Mouse (Mus musculus) v-Abl transformed pro-B cells (cell line): Measurements from ENCODE around the gene Ezr.

Experiments used
- in situ Hi-C, 2 experiments: fragments of 400-800 bp; cut with MboI; formaldehyde crosslinking; loops; one replicate each; pipeline ENCODE4 v1.15.1; 2025; ENCODE audit not compliant: unreplicated experiment in 2 of 2

The Ezr gene

GRCm38 (mm10) chr17:6794160-6794751 is 11.7 kb upstream of the Ezr start:
- in situ Hi-C loops = no loop called here

GRCm38 (mm10) chr17:6789581-6790118 is 7.1 kb upstream of the Ezr start:
- in situ Hi-C loops = loop anchor here in 1 of 2 experiments (5.0 kb wide), 1 partner anchor 33 kb away; no protein-coding TSS in a partner anchor

DNA sequence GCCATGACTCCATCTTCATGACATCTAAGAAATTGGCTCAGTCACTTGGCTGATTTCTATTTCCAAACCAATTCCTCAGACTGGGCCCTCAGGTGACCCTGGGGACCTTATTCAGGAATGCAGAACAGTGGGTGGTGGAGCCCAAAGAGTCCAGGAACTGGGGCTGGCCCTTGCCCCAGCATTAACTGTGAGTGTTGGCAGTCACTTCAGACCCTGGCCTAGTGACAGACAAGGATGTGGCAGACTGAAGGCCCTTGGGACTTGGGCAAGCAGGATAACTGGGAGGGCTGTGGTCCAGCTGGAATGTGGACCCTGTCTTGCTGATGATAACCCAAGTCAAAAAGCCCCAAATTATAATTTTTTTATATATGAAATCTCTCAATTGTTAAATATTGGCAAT is 6.5 kb upstream of the Ezr start:
- in situ Hi-C loops = loop anchor here in 1 of 2 experiments (5.0 kb wide), 1 partner anchor 33 kb away; no protein-coding TSS in a partner anchor

GRCm38 (mm10) chr17:6787241-6787640 is 4.7 kb upstream of the Ezr start:
- in situ Hi-C loops = loop anchor here in 1 of 2 experiments (5.0 kb wide), 1 partner anchor 35 kb away; no protein-coding TSS in a partner anchor

DNA sequence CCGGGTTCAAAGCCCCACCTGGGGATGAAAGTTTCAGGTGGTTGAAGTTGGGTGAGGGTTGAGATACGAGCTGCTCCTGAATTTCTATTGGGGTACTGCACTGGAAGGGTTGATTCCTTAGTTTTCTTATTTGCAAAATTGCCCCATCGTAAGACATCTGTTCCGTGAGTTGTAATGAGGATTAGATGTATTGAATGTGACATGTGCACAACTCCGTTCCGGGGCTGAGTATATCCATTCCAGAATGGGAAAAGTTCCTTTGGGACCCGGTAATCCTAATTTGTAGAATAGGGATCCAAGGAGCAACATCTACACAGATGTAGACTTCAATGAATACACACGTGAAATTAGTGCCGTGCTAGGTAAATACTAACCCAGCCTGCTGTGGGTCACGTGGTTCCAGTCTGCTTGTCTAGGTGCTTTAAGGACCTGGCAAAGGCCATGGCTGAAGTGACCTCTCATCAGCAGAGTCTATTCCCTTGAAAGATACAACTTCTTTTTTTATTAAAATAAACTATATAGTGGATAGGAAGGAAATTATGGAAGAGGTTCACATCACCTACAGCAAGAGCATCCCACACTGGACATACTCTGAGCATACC is 1.3 kb upstream of the Ezr start:
- in situ Hi-C loops = loop anchor here in 1 of 2 experiments (5.0 kb wide), 1 partner anchor 43 kb away; no protein-coding TSS in a partner anchor

GRCm38 (mm10) chr17:6783006-6783661 is 550 bp upstream of the Ezr start:
- in situ Hi-C loops = loop anchor here in 1 of 2 experiments (5.0 kb wide), 1 partner anchor 44 kb away; no protein-coding TSS in a partner anchor

DNA sequence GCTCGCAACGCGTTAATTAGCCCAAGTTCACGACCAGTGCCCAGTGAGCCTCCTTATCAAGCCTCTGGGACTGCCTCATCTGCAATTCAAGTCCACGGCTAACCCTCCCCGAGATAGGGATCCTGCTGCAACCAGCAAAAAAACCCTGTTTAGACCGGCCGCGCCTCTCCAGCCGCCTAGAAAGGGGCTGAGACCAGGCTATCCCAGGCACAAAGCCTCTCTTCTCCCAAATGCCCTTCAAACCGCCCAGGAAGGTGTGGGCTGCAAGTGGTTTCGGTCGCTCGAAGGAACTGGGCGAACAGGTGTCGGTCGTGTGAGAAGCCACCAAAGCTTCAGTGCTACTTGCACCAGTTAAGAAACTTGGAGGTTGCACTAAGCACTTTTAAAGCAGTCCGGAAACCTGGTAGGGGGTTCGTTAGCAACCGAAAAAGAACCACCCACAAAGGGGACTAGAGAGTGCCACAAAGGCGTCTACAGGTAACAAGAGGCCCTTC is 504 bp downstream of the Ezr start:
- in situ Hi-C loops = loop anchor here in 1 of 2 experiments (5.0 kb wide), 1 partner anchor 45 kb away; no protein-coding TSS in a partner anchor

GRCm38 (mm10) chr17:6781273-6781672 is 1.3 kb downstream of the Ezr start:
- in situ Hi-C loops = loop anchor here in 1 of 2 experiments (5.0 kb wide), 1 partner anchor 46 kb away; no protein-coding TSS in a partner anchor

GRCm38 (mm10) chr17:6780521-6781115 is 2.0 kb downstream of the Ezr start:
- in situ Hi-C loops = loop anchor here in 1 of 2 experiments (5.0 kb wide), 1 partner anchor 47 kb away; no protein-coding TSS in a partner anchor

- in situ Hi-C loops = loop anchor here in 1 of 2 experiments (5.0 kb wide), 2 partner anchors 48 to 113 kb away; no protein-coding TSS in a partner anchor
Measured at GRCm38 (mm10) chr17:6779632-6780031, 3.0 kb downstream of the Ezr start.

- in situ Hi-C loops = loop anchor here in 1 of 2 experiments (5.0 kb wide), 1 partner anchor 113 kb away; no protein-coding TSS in a partner anchor
Measured at GRCm38 (mm10) chr17:6778771-6779509, 3.6 kb downstream of the Ezr start.

- in situ Hi-C loops = loop anchor here in 1 of 2 experiments (5.0 kb wide), 1 partner anchor 114 kb away; no protein-coding TSS in a partner anchor
Measured at GRCm38 (mm10) chr17:6778332-6778683, 4.3 kb downstream of the Ezr start.

DNA sequence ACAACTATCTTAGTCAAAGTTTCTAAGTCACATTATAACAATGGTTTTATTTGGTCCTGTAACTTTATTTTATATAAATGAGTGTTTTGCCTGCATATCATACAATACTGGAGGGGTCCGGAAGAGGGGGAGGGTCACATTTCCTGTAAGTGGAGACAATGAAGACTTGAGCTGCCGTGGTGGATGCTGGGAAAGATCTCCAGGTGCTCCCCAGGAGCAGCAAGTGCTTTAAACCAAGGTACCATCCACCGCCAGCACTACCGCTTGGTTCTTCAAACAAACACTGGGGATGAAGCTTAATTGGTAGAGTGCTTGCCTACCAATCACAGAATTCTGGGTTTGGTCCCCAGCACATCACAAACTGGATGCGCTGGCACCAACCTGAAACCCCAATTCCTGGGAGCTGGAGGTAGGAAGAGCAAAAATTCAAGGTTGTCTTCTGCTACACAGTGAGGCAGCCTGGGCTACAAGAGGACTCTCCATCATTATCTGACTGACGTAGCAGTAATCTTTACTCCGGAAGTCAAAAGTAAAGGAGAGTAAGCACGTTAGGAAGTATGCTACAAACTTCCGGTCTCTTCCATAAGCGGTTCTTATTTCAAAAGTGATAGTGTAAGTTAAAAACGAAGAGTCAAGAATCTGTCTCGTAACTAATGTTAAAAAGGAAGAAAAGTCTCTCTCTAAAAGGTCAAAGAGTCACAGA is 4.8 kb downstream of the Ezr start:
- in situ Hi-C loops = loop anchor here in 1 of 2 experiments (5.0 kb wide), 1 partner anchor 115 kb away; no protein-coding TSS in a partner anchor

DNA sequence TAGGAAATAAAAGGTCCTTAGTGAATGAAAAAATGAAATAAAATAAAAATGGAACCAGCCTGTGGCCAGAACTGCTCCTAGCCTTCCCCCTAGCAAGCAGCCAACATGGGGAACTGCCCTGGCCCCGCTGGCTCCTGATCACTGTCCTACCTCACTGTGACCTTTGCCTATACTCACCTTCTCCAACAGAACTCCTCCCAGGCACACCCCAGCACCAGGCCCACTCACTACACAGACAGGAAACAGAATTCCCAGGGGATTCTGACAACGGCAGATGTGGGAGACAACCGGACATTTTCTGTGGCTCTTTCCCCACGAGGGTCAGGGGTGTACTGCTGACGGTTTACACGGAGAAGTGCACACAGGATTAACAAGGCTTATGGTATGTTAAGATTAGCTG is 5.5 kb downstream of the Ezr start:
- in situ Hi-C loops = loop anchor here in 1 of 2 experiments (5.0 kb wide), 1 partner anchor 115 kb away; no protein-coding TSS in a partner anchor

DNA sequence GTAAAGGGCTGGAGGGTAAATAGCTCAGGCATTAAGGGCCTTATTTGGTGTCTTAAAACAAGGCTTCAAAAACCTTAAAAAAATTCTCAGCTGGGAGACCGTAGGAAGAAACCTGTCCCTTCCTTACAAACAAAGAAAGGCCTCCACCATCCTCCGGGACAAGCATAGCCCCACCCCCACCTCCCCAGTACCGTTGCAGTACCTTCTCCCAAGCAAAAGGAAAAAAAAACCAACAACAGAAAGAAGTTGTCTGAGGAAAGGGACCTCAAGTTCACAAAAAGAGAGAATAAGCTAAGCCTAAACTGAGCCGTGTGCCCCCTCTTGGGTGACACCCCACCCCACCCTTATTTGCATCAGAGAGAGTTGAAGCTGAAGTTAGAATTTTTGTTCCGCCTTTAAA is 6.0 kb downstream of the Ezr start:
- in situ Hi-C loops = loop anchor here in 1 of 2 experiments (5.0 kb wide), 1 partner anchor 116 kb away; no protein-coding TSS in a partner anchor

DNA sequence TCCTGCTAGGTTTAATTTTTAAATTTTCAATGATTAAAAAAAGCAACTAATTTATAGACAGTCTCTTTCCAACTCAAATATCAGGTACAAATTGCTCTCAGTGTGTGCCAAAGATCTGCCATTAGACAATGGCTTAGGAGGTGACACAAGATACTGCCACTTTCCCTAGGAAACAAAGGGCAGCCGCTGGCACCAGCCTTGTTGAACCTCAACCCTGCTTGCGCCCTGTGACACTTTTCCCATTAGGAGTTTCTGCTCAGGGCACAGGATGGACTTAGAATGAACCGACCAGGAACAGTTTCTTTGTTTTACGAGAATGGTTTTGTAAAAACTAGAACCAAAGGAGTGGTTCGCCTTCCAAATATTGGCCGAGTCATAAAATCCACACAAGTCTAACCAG is 6.5 kb downstream of the Ezr start:
- in situ Hi-C loops = loop anchor here in 1 of 2 experiments (5.0 kb wide), 1 partner anchor 116 kb away; no protein-coding TSS in a partner anchor

- in situ Hi-C loops = loop anchor here in 1 of 2 experiments (5.0 kb wide), 1 partner anchor 117 kb away; no protein-coding TSS in a partner anchor
Measured at GRCm38 (mm10) chr17:6775671-6776070, 6.9 kb downstream of the Ezr start.

- in situ Hi-C loops = loop anchor here in 1 of 2 experiments (5.0 kb wide), 1 partner anchor 117 kb away; no protein-coding TSS in a partner anchor
Measured at GRCm38 (mm10) chr17:6775221-6775620, 7.4 kb downstream of the Ezr start.
